Mouse (Mus musculus) monocyte, adult 2 months (primary cell): Measurements from ENCODE around the gene C3ar1.
A peak's percentile ranks its signal among the peaks of the same experiment; 100 is the strongest.

Experiments used
- DNase-seq, 2 experiments: peaks; one replicate each; pipeline ENCODE4 v3.0.0; 2022; ENCODE audit warnings: low spot score in 2 of 2, low read depth in 1 of 2

Gene C3ar1

GRCm38 (mm10) chr6:122855955-122856354, at the start of gene C3ar1:
Gene C3ar1, minus strand, starts transcription at chr6:122856161.
- DNase-seq = no peak

- peak; percentile 34 to 60 for DNase-seq
These were observed 36.6 kb upstream of the C3ar1 start for GRCm38 (mm10) chr6:122892442-122893049.

DNA sequence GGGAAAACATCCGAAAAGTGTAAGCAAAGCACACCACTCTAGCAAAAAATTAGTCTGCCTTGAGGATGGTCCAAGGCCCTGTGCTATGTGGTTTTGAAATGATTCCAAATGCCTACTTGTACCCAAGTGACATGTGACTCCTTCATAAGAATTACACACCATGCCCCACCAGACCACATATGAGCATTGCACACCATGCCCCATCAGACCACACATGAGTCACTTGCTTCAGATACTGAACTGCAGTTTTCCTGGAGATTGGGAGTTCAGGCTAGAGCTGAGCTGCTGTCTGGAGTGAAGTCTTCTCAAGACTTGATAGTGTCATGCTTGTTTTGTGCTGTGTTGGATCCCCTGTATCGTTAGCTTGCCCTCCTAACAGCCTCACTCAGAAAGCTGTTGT, 33.6 kb upstream of the C3ar1 start:
- no peak for DNase-seq

- DNase-seq = no peak
These were observed 27.6 kb upstream of the C3ar1 start for GRCm38 (mm10) chr6:122883603-122884002.

GRCm38 (mm10) chr6:122881287-122881686, 25.3 kb upstream of the C3ar1 start:
- no peak for DNase-seq

GRCm38 (mm10) chr6:122879781-122880505, 24.0 kb upstream of the C3ar1 start:
- no peak for DNase-seq

GRCm38 (mm10) chr6:122879141-122879735, 23.3 kb upstream of the C3ar1 start:
- DNase-seq = no peak

- no peak for DNase-seq
These were observed 18.9 kb upstream of the C3ar1 start for GRCm38 (mm10) chr6:122874720-122875389.

- peak; percentile 92 to 96 for DNase-seq
These were observed 18.1 kb upstream of the C3ar1 start, which contains the start of gene Necap1 for GRCm38 (mm10) chr6:122873871-122874719. Gene Necap1, plus strand, starts transcription at chr6:122874474.

- peak; percentile 41 to 65 for DNase-seq
These were observed 16.8 kb upstream of the C3ar1 start for GRCm38 (mm10) chr6:122872800-122873199.

- no peak for DNase-seq
These were observed 13.9 kb upstream of the C3ar1 start for GRCm38 (mm10) chr6:122869846-122870245.

DNA sequence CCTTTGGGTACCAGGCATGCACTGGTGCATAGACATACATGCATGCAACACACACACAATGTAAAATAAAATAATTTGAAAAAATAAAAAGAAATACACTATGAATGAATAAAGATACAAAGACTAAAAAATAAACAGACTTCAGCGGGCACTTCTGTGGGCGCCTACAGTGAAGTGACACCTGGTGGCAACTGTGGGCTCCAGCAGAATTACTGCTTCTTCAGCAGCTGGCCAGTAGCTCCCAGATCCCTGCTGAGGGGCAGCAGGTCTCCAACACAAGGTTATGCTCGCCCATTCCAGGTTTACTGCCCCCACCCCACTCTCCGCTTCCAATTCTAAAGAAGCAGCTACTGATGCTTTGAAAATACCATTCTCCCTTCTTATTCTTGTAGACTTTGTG, 12.0 kb upstream of the C3ar1 start:
- no peak for DNase-seq

DNA sequence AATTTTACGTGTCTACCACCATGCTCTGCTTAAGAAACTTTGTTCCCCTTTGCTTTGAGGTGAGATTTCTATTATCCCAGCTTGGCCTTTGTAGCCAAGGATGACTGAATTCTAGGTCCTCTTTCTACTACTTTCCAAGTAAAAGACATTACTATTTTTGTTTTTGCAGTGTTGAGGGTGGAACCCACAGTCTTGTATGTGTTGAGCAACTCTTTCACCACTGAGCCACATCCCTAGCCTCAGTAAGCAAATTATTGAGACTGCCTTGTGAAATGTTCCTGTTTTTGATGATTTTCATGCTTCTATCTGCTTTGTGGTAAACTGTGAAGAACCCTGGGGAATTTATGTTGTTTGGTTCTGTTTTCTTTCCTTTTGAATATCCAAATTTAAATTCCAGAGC, 6.9 kb upstream of the C3ar1 start:
- DNase-seq = peak; percentile 19 to 71

- no peak for DNase-seq
These were observed 6.5 kb upstream of the C3ar1 start for GRCm38 (mm10) chr6:122862434-122862833.

DNA sequence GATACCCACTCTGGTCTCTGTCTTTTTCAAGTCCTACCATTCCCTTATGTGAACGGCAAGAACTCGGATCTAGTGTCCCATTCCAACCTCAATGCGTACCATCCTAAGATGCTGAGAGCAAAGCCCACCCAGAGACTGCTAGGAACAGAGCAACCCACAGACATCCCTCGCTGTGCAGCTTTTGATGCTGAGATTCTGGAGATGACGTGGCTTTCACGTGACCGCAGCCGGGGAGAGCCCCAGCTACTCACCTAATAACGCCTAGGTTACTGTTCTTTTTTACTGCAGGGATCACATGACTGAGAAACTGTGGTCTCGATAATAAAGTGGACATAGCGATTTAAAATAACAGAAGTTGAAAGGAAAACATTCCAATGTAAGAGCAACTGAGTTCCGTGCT, 1.4 kb downstream of the C3ar1 start:
- DNase-seq = no peak

- peak in 1 of 2 experiments; percentile 30 for DNase-seq
These were observed 3.3 kb downstream of the C3ar1 start for GRCm38 (mm10) chr6:122852696-122853095.

DNA sequence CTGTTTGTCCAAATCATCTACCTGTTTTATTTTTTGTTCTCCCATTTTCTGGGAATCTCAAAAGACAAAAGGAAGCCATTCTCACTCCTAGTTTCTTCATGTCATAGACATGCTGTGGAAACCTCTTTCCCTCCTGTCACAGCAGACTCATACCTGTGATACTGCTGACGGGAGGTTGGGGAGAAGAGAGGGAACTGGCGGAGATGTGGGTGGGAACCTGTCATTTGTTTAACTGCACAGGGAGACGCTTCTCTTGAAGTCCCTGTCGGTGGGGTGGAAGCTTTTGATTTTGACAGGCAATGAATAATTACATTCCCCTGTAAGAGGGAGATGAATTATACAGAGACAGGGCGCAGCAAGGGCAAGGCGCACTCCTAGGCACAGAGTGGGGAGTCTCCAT, 12.2 kb downstream of the C3ar1 start:
- DNase-seq = no peak

DNA sequence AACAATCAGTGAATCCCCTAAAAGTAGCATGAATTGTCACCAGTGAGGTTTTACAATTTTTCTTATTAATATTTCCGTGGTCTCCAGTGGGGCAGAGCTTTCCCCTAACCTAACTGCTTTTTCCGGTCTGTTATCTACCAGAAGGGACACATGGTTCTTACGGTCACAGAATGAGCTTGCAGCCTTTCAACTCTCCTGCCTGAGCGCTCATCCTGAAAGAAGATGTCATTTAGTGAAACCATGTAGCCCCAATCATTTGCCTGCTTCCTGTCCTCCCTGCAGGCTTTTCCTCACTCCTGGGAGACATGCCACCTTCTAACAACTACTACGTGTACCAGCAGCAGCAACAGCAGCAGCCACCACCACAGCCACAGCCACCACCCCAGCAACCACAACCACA, 18.4 kb downstream of the C3ar1 start:
- no peak for DNase-seq

DNA sequence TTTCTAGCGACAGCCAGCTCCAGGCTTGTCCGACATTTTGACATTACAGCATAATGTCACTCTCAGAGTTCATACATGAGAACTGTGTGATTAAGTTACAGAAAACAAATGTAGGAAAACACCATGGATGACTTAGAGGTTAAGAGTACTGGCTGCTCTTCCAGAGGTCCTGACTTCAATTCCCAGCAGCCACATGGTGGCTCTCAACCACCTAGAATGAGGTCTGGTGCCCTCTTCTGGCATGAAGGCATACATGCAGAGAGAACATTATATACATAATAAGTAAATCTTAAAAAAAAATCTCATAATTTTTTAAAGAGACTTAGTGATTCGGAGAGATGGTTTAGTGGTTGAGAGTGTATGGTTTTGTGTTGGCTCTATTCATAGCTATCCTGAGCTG, 19.0 kb downstream of the C3ar1 start:
- DNase-seq = no peak

- DNase-seq = peak in 1 of 2 experiments; percentile 58
These were observed 21.6 kb downstream of the C3ar1 start for GRCm38 (mm10) chr6:122834365-122834764.

GRCm38 (mm10) chr6:122832880-122833279, 23.1 kb downstream of the C3ar1 start:
- no peak for DNase-seq
